Mouse (Mus musculus) Patski (cell line): ENCODE data around the gene Cd79b. TPM values are rescaled to one million over a fixed set of nuclear protein-coding genes. Genes with fewer than 3 reads are reported as not detected.

Experiments
- ATAC-seq: fragments of 100-300 bp; one replicate; pipeline ENCODE4 v1.8.0; 2021
- CTCF ChIA-PET: fragments of 350-600 bp; sonication (Branson Sonifier 250); formaldehyde crosslinking; loops from one replicate; lab custom pipeline; 2022; ENCODE audit warnings: inconsistent platforms; lab: Charles Lee
- POLR2A ChIA-PET: fragments of 350-600 bp; sonication (Branson Sonifier 250); formaldehyde crosslinking; loops from one replicate; lab custom pipeline; 2022; ENCODE audit warnings: antibody characterized with exemption, inconsistent platforms; lab: Charles Lee
- DNase-seq: peaks from one replicate; pipeline ENCODE4 v3.0.0-alpha.2; 2011; ENCODE audit warnings: low read depth, low spot score
- H3K27me3 ChIP-seq: fragments of 371-371 bp; one replicate; pipeline ENCODE4 v1.5.1; 2021
- CTCF ChIP-seq: fragments of 100-300 bp; IDR thresholded peaks from one replicate; pipeline ENCODE4 v1.5.1; 2021
- in situ Hi-C: fragments of 300-500 bp; cut with MboI; formaldehyde crosslinking; loops from 3 replicates; pipeline ENCODE4 v1.11.1; 2018; ENCODE audit warnings: low pct_unique_long_range_greater_than_20kb, mixed read lengths
- polyA plus RNA-seq: library from polyadenylated mRNA; unstranded; gene quantifications from one replicate; pipeline ENCODE4 v1.2.3, GENCODE M21; 2021

The Cd79b gene
- polyA plus RNA-seq, 1 experiment from 2014 or later: 0.06 TPM

GRCm38 (mm10) chr11:106302634-106303033 lies 11.9 kb downstream of the Cd79b start:
- ChIA-PET POLR2A (interaction anchor here (0.6 to 0.9 kb wide), 2 partner anchors 23 to 95 kb away, joined by 3 read pairs; no protein-coding TSS in a partner anchor), CTCF (interaction anchor here (1.0 to 3.6 kb wide), 12 partner anchors 11 to 84 kb away, joined by 3 to 21 read pairs (median 4); partner anchors contain the start of gene Tcam1)
- in situ Hi-C loops: loop anchor here (5.0 kb wide), 1 partner anchor 90 kb away; no protein-coding TSS in a partner anchor
- DNase-seq (no peak), ATAC-seq (no peak)
- H3K27me3 ChIP-seq: peaks cover 23% of the 10 kb centered on the region
- peak; percentile 84 for TF ChIP-seq CTCF

- CTCF ChIA-PET: interaction anchor here (1.4 to 3.6 kb wide), 6 partner anchors 10 to 85 kb away, joined by 3 to 21 read pairs (median 6); no protein-coding TSS in a partner anchor
- POLR2A ChIA-PET: no interaction called here
- in situ Hi-C loops: loop anchor here (5.0 kb wide), 1 partner anchor 91 kb away; no protein-coding TSS in a partner anchor
Measured at GRCm38 (mm10) chr11:106301765-106302164, 12.8 kb downstream of the Cd79b start, which contains the start of gene Gh. TSS of gene Gh (minus strand) at chr11:106301865.

GRCm38 (mm10) chr11:106291861-106292260 lies 22.7 kb downstream of the Cd79b start:
- DNase-seq: no peak
- no peaks in the 10 kb centered on the region for H3K27me3 ChIP-seq
- in situ Hi-C loops: no loop called here
- ChIA-PET POLR2A (interaction anchor here (1.5 kb wide), 1 partner anchor 19 kb away, joined by 3 read pairs; the partner anchor contains the start of gene Smarcd2), CTCF (interaction anchor here (1.2 to 1.9 kb wide), 2 partner anchors 11 to 35 kb away, joined by 5 to 6 read pairs; partner anchors contain the start of genes Ftsj3 and Psmc5)
- ATAC-seq: no peak
- TF ChIP-seq CTCF: no peak

More at GRCm38 (mm10) chr11:106301765-106302164, 12.8 kb downstream of the Cd79b start, which contains the start of gene Gh:
- no peak for ATAC-seq
- DNase-seq: no peak
- TF ChIP-seq CTCF: no peak
- H3K27me3 ChIP-seq: peaks cover 23% of the 10 kb centered on the region

- no peak for TF ChIP-seq CTCF
- no peaks in the 10 kb centered on the region for H3K27me3 ChIP-seq
- POLR2A ChIA-PET: interaction anchor here (0.6 kb wide), 1 partner anchor 8 kb away, joined by 6 read pairs; no protein-coding TSS in a partner anchor
- CTCF ChIA-PET: no interaction called here
- ATAC-seq: no peak
- in situ Hi-C loops: no loop called here
- no peak for DNase-seq
Measured at GRCm38 (mm10) chr11:106290376-106290775, 24.2 kb downstream of the Cd79b start.

GRCm38 (mm10) chr11:106289369-106289768 lies 25.2 kb downstream of the Cd79b start:
- TF ChIP-seq CTCF: no peak
- ATAC-seq: no peak
- H3K27me3 ChIP-seq: no peaks in the 10 kb centered on the region
- ChIA-PET CTCF (interaction anchor here (0.9 kb wide), 1 partner anchor 9 kb away, joined by 3 read pairs; no protein-coding TSS in a partner anchor), POLR2A (no interaction called here)
- DNase-seq: no peak
- in situ Hi-C loops: no loop called here

- H3K27me3 ChIP-seq: no peaks in the 10 kb centered on the region
- ATAC-seq: no peak
- ChIA-PET CTCF (no interaction called here), POLR2A (no interaction called here)
- in situ Hi-C loops: no loop called here
- no peak for TF ChIP-seq CTCF
- no peak for DNase-seq
Measured at GRCm38 (mm10) chr11:106286987-106287386, 27.6 kb downstream of the Cd79b start.

- TF ChIP-seq CTCF: no peak
- in situ Hi-C loops: no loop called here
- ChIA-PET POLR2A (interaction anchor here (0.7 kb wide), 1 partner anchor 67 kb away, joined by 3 read pairs; no protein-coding TSS in a partner anchor), CTCF (interaction anchor here (1.4 kb wide), 1 partner anchor 11 kb away, joined by 3 read pairs; no protein-coding TSS in a partner anchor)
- no peak for DNase-seq
- H3K27me3 ChIP-seq: no peaks in the 10 kb centered on the region
- no peak for ATAC-seq
Measured at GRCm38 (mm10) chr11:106286206-106286605, 28.4 kb downstream of the Cd79b start.

GRCm38 (mm10) chr11:106284126-106284525 lies 30.4 kb downstream of the Cd79b start:
- DNase-seq (no peak), ATAC-seq (no peak)
- POLR2A ChIA-PET: no interaction called here
- no peak for TF ChIP-seq CTCF
- H3K27me3 ChIP-seq: no peaks in the 10 kb centered on the region
- CTCF ChIA-PET: interaction anchor here (1.3 kb wide), 1 partner anchor 207 kb away, joined by 3 read pairs; no protein-coding TSS in a partner anchor
- in situ Hi-C loops: loop anchor here (5.0 kb wide), 1 partner anchor 43 kb away; no protein-coding TSS in a partner anchor

- H3K27me3 ChIP-seq: no peaks in the 10 kb centered on the region
- DNase-seq: no peak
- no peak for ATAC-seq
- in situ Hi-C loops: loop anchor here (5.0 kb wide), 1 partner anchor 44 kb away; no protein-coding TSS in a partner anchor
- ChIA-PET CTCF (interaction anchor here (1.3 kb wide), 1 partner anchor 208 kb away, joined by 3 read pairs; no protein-coding TSS in a partner anchor), POLR2A (no interaction called here)
- TF ChIP-seq CTCF: no peak
Measured at GRCm38 (mm10) chr11:106283371-106283770, 31.2 kb downstream of the Cd79b start.

GRCm38 (mm10) chr11:106282452-106282851 lies 32.1 kb downstream of the Cd79b start:
- no peak for ATAC-seq
- POLR2A ChIA-PET: no interaction called here
- CTCF ChIA-PET: no interaction called here
- no peak for TF ChIP-seq CTCF
- H3K27me3 ChIP-seq: peaks cover 3% of the 10 kb centered on the region
- in situ Hi-C loops: loop anchor here (5.0 kb wide), 1 partner anchor 45 kb away; no protein-coding TSS in a partner anchor
- DNase-seq: no peak

- H3K27me3 ChIP-seq: peaks cover 3% of the 10 kb centered on the region
- TF ChIP-seq CTCF: peak; percentile 89
- peak; percentile 41 for DNase-seq
- no peak for ATAC-seq
- in situ Hi-C loops: no loop called here
- ChIA-PET POLR2A (no interaction called here), CTCF (interaction anchor here (0.8 to 2.0 kb wide), 9 partner anchors 11 to 57 kb away, joined by 3 to 9 read pairs (median 4); no protein-coding TSS in a partner anchor)
Measured at GRCm38 (mm10) chr11:106276454-106276853, 38.1 kb downstream of the Cd79b start, which contains the start of gene Tcam1. TSS of gene Tcam1 (plus strand) at chr11:106276672.
